8 mouse cellular contexts compared by ENCODE assay signal in genomic region chr5:86065876-86066550, GRCm38 (mm10). TPM values are rescaled to one million over a fixed set of nuclear protein-coding genes. Genes with fewer than 3 reads are reported as not detected.
A peak's percentile ranks its signal among the peaks of the same experiment; 100 is the strongest.
DNase-seq lines count a peak whose midpoint lies in the region; ATAC-seq lines count a peak whose summit lies in the region.

No protein-coding gene starts in this region.

- peak overlapping the region; percentile 79 for H3K4me2 ChIP-seq in lung, embryonic 16.5 days (ENCODE audit: low read depth, low read length)
- peak overlapping the region; percentile 55 for H3K4me2 ChIP-seq in embryonic facial prominence, embryonic 12.5 days (replicated peaks)
- H3K4me2 ChIP-seq in hindbrain, embryonic 16.5 days (ENCODE audit: low read length) = peak overlapping the region; percentile 59
- H3K4me2 ChIP-seq in midbrain, embryonic 13.5 days (replicated peaks) = peak overlapping the region; percentile 60

- H3K36me3 ChIP-seq in lung, embryonic 16.5 days (ENCODE audit: control insufficient read depth, insufficient read depth, low read length) = no peaks in the 10 kb centered on the region
- no peaks in the 10 kb centered on the region for H3K36me3 ChIP-seq in embryonic facial prominence, embryonic 12.5 days
- H3K36me3 ChIP-seq in hindbrain, embryonic 16.5 days (ENCODE audit: control insufficient read depth, insufficient read depth, low read length) = no peaks in the 10 kb centered on the region
- H3K36me3 ChIP-seq in midbrain, embryonic 13.5 days = no peaks in the 10 kb centered on the region

- peak; percentile 51 for ATAC-seq in lung, embryonic 16.5 days (ENCODE audit: low read depth)
- ATAC-seq in embryonic facial prominence, embryonic 12.5 days (ENCODE audit: insufficient number of reproducible peaks, insufficient read depth, low FRiP score, low TSS enrichment) = peak; percentile 75
- peak; percentile 21 for ATAC-seq in hindbrain, embryonic 16.5 days
- ATAC-seq in midbrain, embryonic 13.5 days = peak; percentile 47

- H3K4me3 ChIP-seq in lung, embryonic 16.5 days (ENCODE audit: low read length) = peak overlapping the region; percentile 85
- peak overlapping the region; percentile 79 for H3K4me3 ChIP-seq in embryonic facial prominence, embryonic 12.5 days
- H3K4me3 ChIP-seq in hindbrain, embryonic 16.5 days (ENCODE audit: low read length) = peak overlapping the region; percentile 75
- peak overlapping the region; percentile 73 for H3K4me3 ChIP-seq in midbrain, embryonic 13.5 days (replicated peaks)

- no peak for DNase-seq in lung, postnatal 4 days
- DNase-seq in adrenal gland, postnatal 25 days = no peak
- DNase-seq in layer of hippocampus, postnatal 10 days (ENCODE audit: low spot score in 2 of 2) = no peak
- no peak for DNase-seq in urinary bladder, postnatal 36 days (ENCODE audit: low spot score in 2 of 2)

- H3K27me3 ChIP-seq in lung, embryonic 16.5 days (ENCODE audit: control insufficient read depth, insufficient read depth, low read depth, low read length) = no peaks in the 10 kb centered on the region
- H3K27me3 ChIP-seq in embryonic facial prominence, embryonic 12.5 days = no peaks in the 10 kb centered on the region
- no peaks in the 10 kb centered on the region for H3K27me3 ChIP-seq in hindbrain, embryonic 16.5 days (replicated peaks; ENCODE audit: control insufficient read depth, insufficient read depth, low read length)
- no peaks in the 10 kb centered on the region for H3K27me3 ChIP-seq in midbrain, embryonic 13.5 days

- H3K9me3 ChIP-seq in lung, embryonic 16.5 days (ENCODE audit: control insufficient read depth, low read length) = no peaks in the 10 kb centered on the region
- no peaks in the 10 kb centered on the region for H3K9me3 ChIP-seq in embryonic facial prominence, embryonic 12.5 days
- no peaks in the 10 kb centered on the region for H3K9me3 ChIP-seq in hindbrain, embryonic 16.5 days (ENCODE audit: control insufficient read depth, low read length)
- no peaks in the 10 kb centered on the region for H3K9me3 ChIP-seq in midbrain, embryonic 13.5 days

- peak overlapping the region; percentile 57 for H3K9ac ChIP-seq in lung, embryonic 16.5 days (ENCODE audit: low read length)
- H3K9ac ChIP-seq in embryonic facial prominence, embryonic 12.5 days = peak overlapping the region; percentile 19; the same call in 1 of the 2 replicates
- peak overlapping the region; percentile 19; the same call in 1 of the 2 replicates for H3K9ac ChIP-seq in hindbrain, embryonic 16.5 days (ENCODE audit: low read depth, low read length)
- H3K9ac ChIP-seq in midbrain, embryonic 13.5 days (replicated peaks) = peak overlapping the region; percentile 37; the same call in 1 of the 2 replicates

- under 1% methylated on average over 17 of the region's 17 CpGs for WGBS in lung, embryonic 16.5 days
- WGBS in embryonic facial prominence, embryonic 12.5 days = under 1% methylated on average over 17 of the region's 17 CpGs
- WGBS in hindbrain, embryonic 16.5 days = under 1% methylated on average over 17 of the region's 17 CpGs
- WGBS in midbrain, embryonic 13.5 days = under 1% methylated on average over 17 of the region's 17 CpGs

- H3K27ac ChIP-seq in lung, embryonic 16.5 days (ENCODE audit: low read length) = peak overlapping the region; percentile 86
- H3K27ac ChIP-seq in embryonic facial prominence, embryonic 12.5 days = peak overlapping the region; percentile 83
- H3K27ac ChIP-seq in hindbrain, embryonic 16.5 days (ENCODE audit: low read depth, low read length) = peak overlapping the region; percentile 55
- peak overlapping the region; percentile 60 for H3K27ac ChIP-seq in midbrain, embryonic 13.5 days

- H3K4me1 ChIP-seq in lung, embryonic 16.5 days (replicated peaks; ENCODE audit: control insufficient read depth, insufficient read depth, low read length) = peaks cover 8% of the 10 kb centered on the region; the same call in 1 of the 2 replicates
- peaks cover 17% of the 10 kb centered on the region; the same call in 1 of the 2 replicates for H3K4me1 ChIP-seq in embryonic facial prominence, embryonic 12.5 days
- peaks cover 13% of the 10 kb centered on the region for H3K4me1 ChIP-seq in hindbrain, embryonic 16.5 days (ENCODE audit: control insufficient read depth, insufficient read depth, low read depth, low read length)
- H3K4me1 ChIP-seq in midbrain, embryonic 13.5 days (replicated peaks) = peaks cover 24% of the 10 kb centered on the region

RNA-seq across cellular contexts. Expression of gene Cenpc1, which starts 0.6 kb away (rescaled TPM):
- polyA plus RNA-seq in lung, embryonic 16.5 days (2015; fragmentation: Nextera tagmentation; extraction: Ambion mirVana) = 34.0 and 34.5 TPM in 2 replicates
- 42.1 and 43.8 TPM in 2 replicates for polyA plus RNA-seq in embryonic facial prominence, embryonic 12.5 days (2016; fragmentation: Nextera tagmentation; extraction: Ambion mirVana)
- polyA plus RNA-seq in hindbrain, embryonic 16.5 days (2015; fragmentation: Nextera tagmentation; extraction: Ambion mirVana) = 30.7 and 31.0 TPM in 2 replicates
- polyA plus RNA-seq in midbrain, embryonic 13.5 days (2015; fragmentation: Nextera tagmentation; extraction: Ambion mirVana) = 42.7 and 43.0 TPM in 2 replicates
- total RNA-seq in adrenal gland, postnatal 25 days (2021) = 16.6 and 17.1 TPM in 2 replicates
- total RNA-seq in layer of hippocampus, postnatal 10 days (2021) = 10 to 100 TPM; 26.7 to 28.1 TPM

RNA-seq across cellular contexts. Expression of gene Stap1, which starts 5.5 kb away (rescaled TPM):
- polyA plus RNA-seq in lung, embryonic 16.5 days (2015; fragmentation: Nextera tagmentation; extraction: Ambion mirVana) = 0.57 and 2.0 TPM in 2 replicates
- polyA plus RNA-seq in embryonic facial prominence, embryonic 12.5 days (2016; fragmentation: Nextera tagmentation; extraction: Ambion mirVana) = 0.24 and 0.64 TPM in 2 replicates
- polyA plus RNA-seq in hindbrain, embryonic 16.5 days (2015; fragmentation: Nextera tagmentation; extraction: Ambion mirVana) = 0.34 and 0.42 TPM in 2 replicates
- 0.28 and 0.31 TPM in 2 replicates for polyA plus RNA-seq in midbrain, embryonic 13.5 days (2015; fragmentation: Nextera tagmentation; extraction: Ambion mirVana)
- 0.73 TPM in 1 of 2 replicates, not detected in the other for total RNA-seq in adrenal gland, postnatal 25 days (2021)
- total RNA-seq in layer of hippocampus, postnatal 10 days (2021) = not detected

Comparison
In these comparisons a context has a peak if more than half of its experiments do, and no peak if none do; other contexts are left out.
1. ATAC-seq: peak in every context shown above with its lines; median percentile 75 in embryonic facial prominence, embryonic 12.5 days; 51 in lung, embryonic 16.5 days; 47 in midbrain, embryonic 13.5 days; 21 in hindbrain, embryonic 16.5 days.